Mouse (Mus musculus): Measurements from ENCODE around the gene Phospho2.

GRCm38 (mm10) chr2:69821711-69822110 lies 32.3 kb downstream of the Phospho2 start, which contains the start of gene Klhl23:
- TF ChIP-seq CTCF (IDR thresholded peaks at IDR 0.05; ENCODE audit: control insufficient read depth, insufficient read depth, insufficient replicate concordance, low read depth, low read length) (no peak), POLR2A (IDR thresholded peaks at IDR 0.05; ENCODE audit: control insufficient read depth, low read depth, low read length) (no peak)

Measured in testis, adult 2 months (tissue).